Mouse (Mus musculus) hindbrain, embryonic 11.5 days (tissue): Measurements from ENCODE around the gene Gm20388. TPM values are rescaled to one million over a fixed set of nuclear protein-coding genes. Genes with fewer than 3 reads are reported as not detected.

Experiments used
- ATAC-seq: fragments of 200-750 bp; cut with Nextera tagmentation; 2 replicates; pipeline ENCODE4 v1.8.0; 2017; ENCODE audit warnings: mild to moderate bottlenecking, moderate TSS enrichment, moderate library complexity; ENCODE audit not compliant: low FRiP score
- DNase-seq: peaks from one replicate; pipeline ENCODE4 v3.0.0-alpha.2; 2015; ENCODE audit warnings: low spot score
- H3K27ac ChIP-seq: fragments of 300-500 bp; sonication (generic); 2 replicates; pipeline ENCODE4 v1.5.1; 2014; ENCODE audit warnings: mild to moderate bottlenecking, low read depth, low read length
- H3K27me3 ChIP-seq: fragments of 300-500 bp; sonication (generic); 2 replicates; pipeline ENCODE4 v1.6.1; 2014; ENCODE audit warnings: mild to moderate bottlenecking, low read length, moderate library complexity, mixed read lengths; ENCODE audit not compliant: control insufficient read depth, insufficient read depth
- H3K36me3 ChIP-seq: fragments of 300-500 bp; sonication (generic); 2 replicates; pipeline ENCODE4 v1.6.1; 2014; ENCODE audit warnings: mild to moderate bottlenecking, low read length, moderate library complexity, mixed read lengths; ENCODE audit not compliant: control insufficient read depth, insufficient read depth
- H3K4me1 ChIP-seq: fragments of 300-500 bp; sonication (generic); replicated peaks from 2 replicates; pipeline ENCODE4 v1.6.1; 2014; ENCODE audit warnings: low read length, mixed read lengths; ENCODE audit not compliant: control insufficient read depth, insufficient read depth
- H3K4me2 ChIP-seq: fragments of 300-500 bp; sonication (generic); replicated peaks from 2 replicates; pipeline ENCODE4 v1.6.1; 2014; ENCODE audit warnings: mild to moderate bottlenecking, low read depth, low read length
- H3K4me3 ChIP-seq: fragments of 300-500 bp; sonication (generic); 2 replicates; pipeline ENCODE4 v1.5.1; 2014; ENCODE audit warnings: low read depth, low read length
- H3K9ac ChIP-seq: fragments of 300-500 bp; sonication (generic); 2 replicates; pipeline ENCODE4 v1.6.1; 2014; ENCODE audit warnings: low read depth, low read length
- H3K9me3 ChIP-seq: fragments of 300-500 bp; sonication (generic); 2 replicates; pipeline ENCODE4 v1.6.1; 2016; ENCODE audit warnings: low read length; ENCODE audit not compliant: control insufficient read depth
- WGBS: fragments of 180-500 bp; shearing (Covaris S2); extraction: QIAGEN DNeasy Blood & Tissue Kit; methylation state at CpG from one replicate; pipeline ENCODE4 v1.1.7; 2014; 5-methylcytosine and 5-hydroxymethylcytosine counted together
- polyA plus RNA-seq: library from polyadenylated mRNA; unstranded; fragments of >200 nt; fragmentation: Nextera tagmentation; extraction: Ambion mirVana; gene quantifications from 2 replicates; pipeline ENCODE4 v1.2.1, GENCODE M21; 2014

The Gm20388 gene
- polyA plus RNA-seq, 1 experiment from 2014 or later, result 11.8 TPM

- no peak for ATAC-seq
- H3K27me3 ChIP-seq, result no peaks in the 10 kb centered on the region
- DNase-seq, result peak; percentile 40
- H3K9me3 ChIP-seq, result no peaks in the 10 kb centered on the region
- no peak overlapping the region for H3K4me2 ChIP-seq
- no peak overlapping the region for H3K9ac ChIP-seq
- H3K4me3 ChIP-seq, result no peak overlapping the region
- no peak overlapping the region for H3K27ac ChIP-seq
- H3K4me1 ChIP-seq, result no peaks in the 10 kb centered on the region
- WGBS, result 83% methylated on average over 9 of the region's 9 CpGs
- 0 out of 2 replicates have a peak, but pooled peaks cover 4% of the 10 kb centered on the region for H3K36me3 ChIP-seq
Measured at GRCm38 (mm10) chr8:123838496-123838895, 3927.9 kb downstream of the Gm20388 start.

GRCm38 (mm10) chr8:123840578-123841345, 3930.1 kb downstream of the Gm20388 start:
- DNase-seq, result no peak
- WGBS, result 95% methylated on average over 15 of the region's 15 CpGs
- no peaks in the 10 kb centered on the region for H3K36me3 ChIP-seq

GRCm38 (mm10) chr8:123842086-123842485, 3931.4 kb downstream of the Gm20388 start:
- H3K9me3 ChIP-seq, result no peaks in the 10 kb centered on the region
- no peak overlapping the region for H3K9ac ChIP-seq
- H3K4me2 ChIP-seq, result no peak overlapping the region
- DNase-seq (no peak), ATAC-seq (no peak)
- no peaks in the 10 kb centered on the region for H3K4me1 ChIP-seq
- H3K27ac ChIP-seq, result no peak overlapping the region
- no peak overlapping the region for H3K4me3 ChIP-seq
- no peaks in the 10 kb centered on the region for H3K27me3 ChIP-seq
- H3K36me3 ChIP-seq, result no peaks in the 10 kb centered on the region
- WGBS, result 92% methylated on average over 12 of the region's 12 CpGs

More at GRCm38 (mm10) chr8:123840578-123841345, 3930.1 kb downstream of the Gm20388 start:
- ATAC-seq, result no peak
- Histone ChIP-seq H3K27ac (no peak overlapping the region), H3K9ac (no peak overlapping the region), H3K9me3 (no peaks in the 10 kb centered on the region), H3K27me3 (no peaks in the 10 kb centered on the region), H3K4me3 (no peak overlapping the region), H3K4me2 (no peak overlapping the region), H3K4me1 (no peaks in the 10 kb centered on the region)

- H3K4me1 ChIP-seq, result no peaks in the 10 kb centered on the region
- no peak overlapping the region for H3K27ac ChIP-seq
- no peak overlapping the region for H3K4me3 ChIP-seq
- DNase-seq (no peak), ATAC-seq (no peak)
- H3K4me2 ChIP-seq, result no peak overlapping the region
- WGBS, result 69% methylated on average over 7 of the region's 7 CpGs
- H3K36me3 ChIP-seq, result no peaks in the 10 kb centered on the region
- H3K9me3 ChIP-seq, result no peaks in the 10 kb centered on the region
- no peaks in the 10 kb centered on the region for H3K27me3 ChIP-seq
- H3K9ac ChIP-seq, result no peak overlapping the region
Measured at GRCm38 (mm10) chr8:123844341-123844740, 3933.7 kb downstream of the Gm20388 start.

GRCm38 (mm10) chr8:123845114-123845513, 3934.5 kb downstream of the Gm20388 start:
- H3K9ac ChIP-seq, result no peak overlapping the region
- H3K4me2 ChIP-seq, result no peak overlapping the region
- H3K4me1 ChIP-seq, result no peaks in the 10 kb centered on the region
- H3K27ac ChIP-seq, result no peak overlapping the region
- no peaks in the 10 kb centered on the region for H3K36me3 ChIP-seq
- no peaks in the 10 kb centered on the region for H3K9me3 ChIP-seq
- H3K4me3 ChIP-seq, result no peak overlapping the region
- H3K27me3 ChIP-seq, result no peaks in the 10 kb centered on the region
- ATAC-seq (no peak), DNase-seq (no peak)
- WGBS, result 93% methylated on average over 13 of the region's 13 CpGs

GRCm38 (mm10) chr8:123845991-123846390, 3935.3 kb downstream of the Gm20388 start:
- 93% methylated on average over 10 of the region's 10 CpGs for WGBS
- no peak overlapping the region for H3K27ac ChIP-seq
- no peaks in the 10 kb centered on the region for H3K27me3 ChIP-seq
- no peak overlapping the region for H3K9ac ChIP-seq
- H3K4me1 ChIP-seq, result no peaks in the 10 kb centered on the region
- H3K4me3 ChIP-seq, result no peak overlapping the region
- DNase-seq, result no peak
- no peak overlapping the region for H3K4me2 ChIP-seq
- no peak for ATAC-seq
- no peaks in the 10 kb centered on the region for H3K9me3 ChIP-seq
- H3K36me3 ChIP-seq, result no peaks in the 10 kb centered on the region

- Histone ChIP-seq H3K9me3 (no peaks in the 10 kb centered on the region), H3K36me3 (no peaks in the 10 kb centered on the region), H3K27ac (no peak overlapping the region), H3K4me1 (no peaks in the 10 kb centered on the region), H3K9ac (no peak overlapping the region), H3K4me3 (no peak overlapping the region), H3K27me3 (no peaks in the 10 kb centered on the region), H3K4me2 (no peak overlapping the region)
- DNase-seq (no peak), ATAC-seq (no peak)
- 94% methylated on average over 12 of the region's 12 CpGs for WGBS
Measured at GRCm38 (mm10) chr8:123846509-123846908, 3935.9 kb downstream of the Gm20388 start.

- Histone ChIP-seq H3K27ac (no peak overlapping the region), H3K9me3 (no peaks in the 10 kb centered on the region), H3K9ac (no peak overlapping the region), H3K4me2 (no peak overlapping the region), H3K36me3 (no peaks in the 10 kb centered on the region), H3K4me1 (no peaks in the 10 kb centered on the region), H3K27me3 (no peaks in the 10 kb centered on the region), H3K4me3 (no peak overlapping the region)
- WGBS, result 69% methylated on average over 3 of the region's 3 CpGs
- no peak for ATAC-seq
- DNase-seq, result no peak
Measured at GRCm38 (mm10) chr8:123847546-123847945, 3936.9 kb downstream of the Gm20388 start.

- no peak for ATAC-seq
- WGBS, result 89% methylated on average over 4 of the region's 4 CpGs
Measured at GRCm38 (mm10) chr8:123849352-123849751, 3938.7 kb downstream of the Gm20388 start.

More at GRCm38 (mm10) chr8:123849352-123849751, 3938.7 kb downstream of the Gm20388 start:
- Histone ChIP-seq H3K9me3 (no peaks in the 10 kb centered on the region), H3K27ac (no peak overlapping the region), H3K4me2 (no peak overlapping the region), H3K9ac (no peak overlapping the region), H3K36me3 (no peaks in the 10 kb centered on the region), H3K27me3 (no peaks in the 10 kb centered on the region), H3K4me1 (no peaks in the 10 kb centered on the region), H3K4me3 (no peak overlapping the region)
- DNase-seq, result no peak
